Mouse (Mus musculus): ENCODE measurements at regions not wholly inside any gene's neighbourhood (a gene's known extent, or its start where the extent isn't known, plus 50 kb on each side); places are given as distances from the start of the nearest gene placed in this dataset.

DNA sequence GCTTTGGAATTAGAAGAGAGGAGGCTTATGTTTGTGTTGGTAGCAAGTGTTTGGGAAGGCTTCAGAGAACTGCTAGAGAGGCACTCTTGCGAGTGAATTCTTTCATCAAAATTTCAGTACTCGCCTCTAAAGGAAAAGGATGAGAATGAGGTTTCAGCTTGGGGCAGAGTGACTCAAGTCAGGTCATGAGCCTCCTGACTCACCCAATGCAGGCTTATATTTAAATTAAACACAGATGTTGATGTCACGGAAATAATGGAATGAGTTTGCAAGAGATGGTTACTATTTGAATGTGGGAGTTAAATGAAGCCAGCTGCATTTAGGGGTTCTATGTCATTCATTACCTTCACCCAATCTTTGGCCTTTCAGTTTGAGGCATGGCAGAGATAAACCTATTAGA lies 348.4 kb downstream of the Edem1 start:
- no peak for TF ChIP-seq CTCF (IDR thresholded peaks at IDR 0.05; ENCODE audit: low read depth, low read length)
- TF ChIP-seq POLR2A (IDR thresholded peaks at IDR 0.05; ENCODE audit: extremely low read depth, insufficient read depth, low read length), result no peak

Data from liver, adult 2 months (tissue).